Mouse (Mus musculus): ENCODE data around the gene Rnf181. TPM values are rescaled to one million over a fixed set of nuclear protein-coding genes. Genes with fewer than 3 reads are reported as not detected.

The Rnf181 gene
- 106 and 111 TPM in 2 replicates for polyA plus RNA-seq (2014; fragmentation: Nextera tagmentation; extraction: Ambion mirVana)

GRCm38 (mm10) chr6:72366844-72367443 is at the start of gene Rnf181:
TSS of gene Rnf181 (minus strand) at chr6:72366956.
- H3K4me1 ChIP-seq (replicated peaks; ENCODE audit: control insufficient read depth, insufficient read depth, low read length) = no peaks in the 10 kb centered on the region
- no peak within 1 kb of the TSS for H3K4me2 ChIP-seq (replicated peaks; ENCODE audit: low read depth, low read length)
- 79% methylated on average over 4 of the region's 4 CpGs for WGBS
- ATAC-seq (ENCODE audit: low FRiP score) = no peak
- no peaks in the 10 kb centered on the region for H3K9me3 ChIP-seq (ENCODE audit: control insufficient read depth, low read length)
- no peaks in the 10 kb centered on the region for H3K27me3 ChIP-seq (ENCODE audit: control insufficient read depth, insufficient read depth, low read length)
- no peaks in the 10 kb centered on the region for H3K36me3 ChIP-seq (ENCODE audit: control insufficient read depth, insufficient read depth, low read length)
- H3K27ac ChIP-seq (ENCODE audit: low read depth, low read length) = no peak within 1 kb of the TSS
- no peak within 1 kb of the TSS for H3K4me3 ChIP-seq (ENCODE audit: low read depth, low read length)
- H3K9ac ChIP-seq (ENCODE audit: low read depth, low read length) = no peak within 1 kb of the TSS
- DNase-seq (ENCODE audit: low spot score) = no peak

GRCm38 (mm10) chr6:72415964-72416772 is 49.4 kb upstream of the Rnf181 start:
- Histone ChIP-seq H3K9ac (ENCODE audit: low read depth, low read length) (no peak overlapping the region), H3K27ac (ENCODE audit: low read depth, low read length) (no peak overlapping the region), H3K27me3 (ENCODE audit: control insufficient read depth, insufficient read depth, low read length) (no peaks in the 10 kb centered on the region), H3K4me1 (replicated peaks; ENCODE audit: control insufficient read depth, insufficient read depth, low read length) (0 out of 2 replicates have a peak, but pooled peaks cover 2% of the 10 kb centered on the region), H3K9me3 (ENCODE audit: control insufficient read depth, low read length) (no peaks in the 10 kb centered on the region), H3K4me3 (ENCODE audit: low read depth, low read length) (no peak overlapping the region), H3K4me2 (replicated peaks; ENCODE audit: low read depth, low read length) (no peak overlapping the region), H3K36me3 (ENCODE audit: control insufficient read depth, insufficient read depth, low read length) (no peaks in the 10 kb centered on the region; the same call in 1 of the 2 replicates)
- DNase-seq (ENCODE audit: low spot score) = no peak
- no peak for ATAC-seq (ENCODE audit: low FRiP score)
- WGBS = 83% methylated on average over 7 of the region's 7 CpGs

DNA sequence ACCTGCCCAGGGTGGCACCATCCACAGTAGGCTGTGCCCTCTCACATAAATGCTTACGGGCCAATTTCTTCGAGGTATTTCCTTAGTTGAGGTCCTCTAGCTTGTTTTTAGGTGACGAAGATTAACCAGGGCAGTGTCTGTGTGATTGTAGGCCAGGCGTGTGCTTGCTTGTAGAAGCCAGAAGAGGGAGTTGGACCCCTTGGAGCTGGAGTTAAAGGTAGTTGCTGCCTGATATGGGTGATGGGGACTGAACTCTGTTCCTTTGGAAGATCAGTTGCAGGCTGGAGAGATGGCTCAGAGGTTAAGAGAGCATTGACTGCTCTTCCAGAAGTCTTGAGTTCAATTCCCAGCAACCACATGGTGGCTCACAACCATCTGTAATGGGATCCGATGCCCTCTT is 48.4 kb upstream of the Rnf181 start:
- Histone ChIP-seq H3K9ac (ENCODE audit: low read depth, low read length) (no peak overlapping the region), H3K4me3 (ENCODE audit: low read depth, low read length) (peak overlapping the region; percentile 79; the same call in 1 of the 2 replicates)
- ATAC-seq (ENCODE audit: low FRiP score) = no peak

DNA sequence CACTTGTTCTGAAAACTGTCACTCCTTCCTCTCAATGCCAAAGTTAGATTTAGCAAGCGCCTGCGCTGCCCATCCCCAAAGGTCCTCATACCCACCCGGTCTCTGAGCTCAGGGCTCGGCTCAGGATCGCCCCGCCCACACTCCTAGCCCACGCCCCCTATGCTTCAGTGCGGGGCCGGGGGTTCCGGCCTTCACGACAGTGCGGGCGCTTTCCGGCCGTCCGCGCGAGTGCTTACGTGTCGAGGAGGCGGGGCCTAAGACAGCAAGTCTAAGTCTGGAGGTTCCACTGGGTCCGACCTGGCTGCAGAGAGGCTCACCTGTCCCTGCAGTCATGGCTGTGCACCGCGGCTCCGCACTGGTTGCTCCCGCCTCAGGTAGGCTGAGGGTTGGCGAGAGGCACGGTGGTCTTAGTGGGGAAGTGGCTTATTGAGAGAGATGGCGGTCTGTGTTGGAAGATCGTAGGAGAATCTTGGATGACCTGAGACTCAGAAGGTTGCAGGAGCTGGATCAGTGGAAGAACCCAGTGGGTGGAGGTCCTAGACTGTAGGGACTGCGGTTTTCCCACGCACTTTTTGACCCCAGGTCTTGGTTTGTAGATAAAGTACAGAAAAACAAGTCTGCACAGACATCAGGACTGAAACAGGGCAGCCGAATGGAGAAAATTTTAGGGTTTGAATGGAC is 47.5 kb upstream of the Rnf181 start, which contains the start of gene Ggcx:
Gene Ggcx (plus strand): TSS at position 233 of the 681 bp plus-strand sequence.
- ATAC-seq (ENCODE audit: low FRiP score) = peak; percentile 94

More for the DNA sequence above, 48.4 kb upstream of the Rnf181 start:
- H3K9me3 ChIP-seq (ENCODE audit: control insufficient read depth, low read length) = no peaks in the 10 kb centered on the region
- H3K4me1 ChIP-seq (replicated peaks; ENCODE audit: control insufficient read depth, insufficient read depth, low read length) = 0 out of 2 replicates have a peak, but pooled peaks cover 2% of the 10 kb centered on the region
- no peak overlapping the region for H3K27ac ChIP-seq (ENCODE audit: low read depth, low read length)
- 86% methylated on average over 5 of the region's 5 CpGs for WGBS
- DNase-seq (ENCODE audit: low spot score) = no peak
- no peaks in the 10 kb centered on the region; the same call in 1 of the 2 replicates for H3K36me3 ChIP-seq (ENCODE audit: control insufficient read depth, insufficient read depth, low read length)
- no peaks in the 10 kb centered on the region for H3K27me3 ChIP-seq (ENCODE audit: control insufficient read depth, insufficient read depth, low read length)
- H3K4me2 ChIP-seq (replicated peaks; ENCODE audit: low read depth, low read length) = peak overlapping the region; percentile 86; the same call in 1 of the 2 replicates

DNA sequence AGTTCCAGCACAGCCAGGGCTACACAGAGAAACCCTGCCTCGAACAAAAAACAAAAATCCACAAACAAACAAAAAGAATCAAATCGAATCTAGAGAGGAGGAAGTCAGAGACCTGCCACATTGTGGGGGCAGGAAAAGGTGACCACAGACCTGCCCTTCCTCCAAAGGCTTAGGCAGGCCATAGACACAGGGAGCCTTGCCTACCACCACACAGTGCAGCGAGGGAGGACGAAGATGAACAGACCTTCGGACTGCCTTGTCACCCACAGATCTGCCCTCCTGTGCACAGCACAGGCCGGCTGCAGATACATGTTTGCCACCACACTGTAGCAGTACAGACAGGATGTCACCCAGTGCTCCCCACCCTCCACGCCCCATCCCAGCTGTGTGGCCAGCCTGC is 43.8 kb upstream of the Rnf181 start:
- Histone ChIP-seq H3K9ac (ENCODE audit: low read depth, low read length) (no peak overlapping the region), H3K27ac (ENCODE audit: low read depth, low read length) (no peak overlapping the region)
- WGBS = 85% methylated on average over 7 of the region's 7 CpGs

More for the DNA sequence above, 47.5 kb upstream of the Rnf181 start, which contains the start of gene Ggcx:
- H3K4me3 ChIP-seq (ENCODE audit: low read depth, low read length) = peak within 1 kb of the TSS; percentile 79
- H3K27ac ChIP-seq (ENCODE audit: low read depth, low read length) = no peak within 1 kb of the TSS
- WGBS = 2% methylated on average over 33 of the region's 33 CpGs
- H3K9me3 ChIP-seq (ENCODE audit: control insufficient read depth, low read length) = no peaks in the 10 kb centered on the region
- peak within 1 kb of the TSS; percentile 82 for H3K9ac ChIP-seq (ENCODE audit: low read depth, low read length)
- peak within 1 kb of the TSS; percentile 86 for H3K4me2 ChIP-seq (replicated peaks; ENCODE audit: low read depth, low read length)
- peak; percentile 97 for DNase-seq (ENCODE audit: low spot score)
- no peaks in the 10 kb centered on the region; the same call in 1 of the 2 replicates for H3K36me3 ChIP-seq (ENCODE audit: control insufficient read depth, insufficient read depth, low read length)
- H3K27me3 ChIP-seq (ENCODE audit: control insufficient read depth, insufficient read depth, low read length) = no peaks in the 10 kb centered on the region
- H3K4me1 ChIP-seq (replicated peaks; ENCODE audit: control insufficient read depth, insufficient read depth, low read length) = 0 out of 2 replicates have a peak, but pooled peaks cover 2% of the 10 kb centered on the region

GRCm38 (mm10) chr6:72410003-72410402 is 43.2 kb upstream of the Rnf181 start:
- DNase-seq (ENCODE audit: low spot score) = no peak
- 29% methylated on average over 1 of the region's 1 CpGs for WGBS
- no peaks in the 10 kb centered on the region for H3K36me3 ChIP-seq (ENCODE audit: control insufficient read depth, insufficient read depth, low read length)
- no peak overlapping the region for H3K9ac ChIP-seq (ENCODE audit: low read depth, low read length)
- no peaks in the 10 kb centered on the region for H3K9me3 ChIP-seq (ENCODE audit: control insufficient read depth, low read length)
- 0 out of 2 replicates have a peak, but pooled peaks cover 2% of the 10 kb centered on the region for H3K4me1 ChIP-seq (replicated peaks; ENCODE audit: control insufficient read depth, insufficient read depth, low read length)
- no peak for ATAC-seq (ENCODE audit: low FRiP score)
- H3K4me3 ChIP-seq (ENCODE audit: low read depth, low read length) = no peak overlapping the region
- H3K4me2 ChIP-seq (replicated peaks; ENCODE audit: low read depth, low read length) = no peak overlapping the region
- no peak overlapping the region for H3K27ac ChIP-seq (ENCODE audit: low read depth, low read length)
- H3K27me3 ChIP-seq (ENCODE audit: control insufficient read depth, insufficient read depth, low read length) = no peaks in the 10 kb centered on the region

More for the DNA sequence above, 43.8 kb upstream of the Rnf181 start:
- no peaks in the 10 kb centered on the region for H3K9me3 ChIP-seq (ENCODE audit: control insufficient read depth, low read length)
- H3K27me3 ChIP-seq (ENCODE audit: control insufficient read depth, insufficient read depth, low read length) = no peaks in the 10 kb centered on the region
- H3K4me3 ChIP-seq (ENCODE audit: low read depth, low read length) = no peak overlapping the region
- DNase-seq (ENCODE audit: low spot score) (no peak), ATAC-seq (ENCODE audit: low FRiP score) (no peak)
- no peaks in the 10 kb centered on the region for H3K36me3 ChIP-seq (ENCODE audit: control insufficient read depth, insufficient read depth, low read length)
- 0 out of 2 replicates have a peak, but pooled peaks cover 2% of the 10 kb centered on the region for H3K4me1 ChIP-seq (replicated peaks; ENCODE audit: control insufficient read depth, insufficient read depth, low read length)
- H3K4me2 ChIP-seq (replicated peaks; ENCODE audit: low read depth, low read length) = no peak overlapping the region

DNA sequence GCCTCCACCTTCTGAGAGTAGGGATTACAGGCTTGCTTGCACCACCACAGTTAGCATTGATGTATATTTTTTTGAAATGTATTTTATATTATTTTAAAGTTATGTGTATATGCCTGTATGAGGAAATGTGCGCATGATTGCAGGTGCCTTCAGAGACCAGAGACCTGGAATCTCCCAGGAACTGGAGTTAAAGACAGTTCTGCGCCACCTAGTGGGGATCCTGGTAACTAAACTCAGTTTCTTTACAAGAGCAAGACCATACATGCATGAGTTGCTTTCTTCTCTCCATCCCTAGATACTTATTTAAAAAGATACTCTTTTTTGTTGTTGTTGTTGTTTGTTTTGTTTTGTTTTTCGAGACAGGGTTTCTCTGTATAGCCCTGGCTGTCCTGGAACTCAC is 42.8 kb upstream of the Rnf181 start:
- no peaks in the 10 kb centered on the region for H3K27me3 ChIP-seq (ENCODE audit: control insufficient read depth, insufficient read depth, low read length)
- 23% methylated on average over 3 of the region's 3 CpGs for WGBS
- H3K4me3 ChIP-seq (ENCODE audit: low read depth, low read length) = no peak overlapping the region
- DNase-seq (ENCODE audit: low spot score) (peak; percentile 85), ATAC-seq (ENCODE audit: low FRiP score) (no peak)
- no peak overlapping the region for H3K9ac ChIP-seq (ENCODE audit: low read depth, low read length)
- H3K4me1 ChIP-seq (replicated peaks; ENCODE audit: control insufficient read depth, insufficient read depth, low read length) = no peaks in the 10 kb centered on the region
- H3K9me3 ChIP-seq (ENCODE audit: control insufficient read depth, low read length) = no peaks in the 10 kb centered on the region
- H3K27ac ChIP-seq (ENCODE audit: low read depth, low read length) = no peak overlapping the region
- H3K4me2 ChIP-seq (replicated peaks; ENCODE audit: low read depth, low read length) = no peak overlapping the region
- no peaks in the 10 kb centered on the region for H3K36me3 ChIP-seq (ENCODE audit: control insufficient read depth, insufficient read depth, low read length)

- Histone ChIP-seq H3K4me1 (replicated peaks; ENCODE audit: control insufficient read depth, insufficient read depth, low read length) (no peaks in the 10 kb centered on the region), H3K27ac (ENCODE audit: low read depth, low read length) (no peak overlapping the region), H3K4me3 (ENCODE audit: low read depth, low read length) (no peak overlapping the region), H3K4me2 (replicated peaks; ENCODE audit: low read depth, low read length) (no peak overlapping the region), H3K36me3 (ENCODE audit: control insufficient read depth, insufficient read depth, low read length) (no peaks in the 10 kb centered on the region), H3K9ac (ENCODE audit: low read depth, low read length) (no peak overlapping the region), H3K27me3 (ENCODE audit: control insufficient read depth, insufficient read depth, low read length) (no peaks in the 10 kb centered on the region), H3K9me3 (ENCODE audit: control insufficient read depth, low read length) (no peaks in the 10 kb centered on the region)
- ATAC-seq (ENCODE audit: low FRiP score) (peak; percentile 61), DNase-seq (ENCODE audit: low spot score) (peak; percentile 94)
- WGBS = 4% methylated on average over 5 of the region's 5 CpGs
Observed at GRCm38 (mm10) chr6:72407119-72407518, 40.4 kb upstream of the Rnf181 start.
